Mouse (Mus musculus) forebrain, embryonic 12.5 days (tissue): ENCODE data around the gene H2al1m. TPM values are rescaled to one million over a fixed set of nuclear protein-coding genes. Genes with fewer than 3 reads are reported as not detected.
A peak's percentile ranks its signal among the peaks of the same experiment; 100 is the strongest.
"Not testable (repeated sequence)": the region's sequence is repeated elsewhere in the genome, so short reads cannot be mapped to it uniquely, and the experiment has no call there.

Experiments
- ATAC-seq: fragments of 200-750 bp; cut with Nextera tagmentation; 2 replicates; pipeline ENCODE4 v1.8.0; 2017; ENCODE audit warnings: moderate TSS enrichment; ENCODE audit not compliant: low FRiP score
- H3K27ac ChIP-seq: fragments of 300-500 bp; sonication (generic); 2 replicates; pipeline ENCODE4 v1.5.1; 2016; ENCODE audit warnings: mild to moderate bottlenecking
- H3K27me3 ChIP-seq: fragments of 300-500 bp; sonication (generic); 2 replicates; pipeline ENCODE4 v1.6.1; 2016; ENCODE audit warnings: mild to moderate bottlenecking
- H3K36me3 ChIP-seq: fragments of 300-500 bp; sonication (generic); replicated peaks from 2 replicates; pipeline ENCODE4 v1.6.1; 2016; ENCODE audit warnings: mild to moderate bottlenecking
- H3K4me1 ChIP-seq: fragments of 300-500 bp; sonication (generic); 2 replicates; pipeline ENCODE4 v1.6.1; 2016
- H3K4me2 ChIP-seq: fragments of 300-500 bp; sonication (generic); 2 replicates; pipeline ENCODE4 v1.6.1; 2016; ENCODE audit warnings: mild to moderate bottlenecking, moderate library complexity
- H3K4me3 ChIP-seq: fragments of 300-500 bp; sonication (generic); replicated peaks from 2 replicates; pipeline ENCODE4 v1.5.1; 2016; ENCODE audit warnings: mild to moderate bottlenecking
- H3K9ac ChIP-seq: fragments of 300-500 bp; sonication (generic); 2 replicates; pipeline ENCODE4 v1.6.1; 2016; ENCODE audit warnings: mild to moderate bottlenecking
- H3K9me3 ChIP-seq: fragments of 300-500 bp; sonication (generic); 2 replicates; pipeline ENCODE4 v1.6.1; 2016
- WGBS: fragments of 180-500 bp; shearing (Covaris S2); methylation state at CpG from one replicate; pipeline ENCODE4 v1.1.7; 2016; 5-methylcytosine and 5-hydroxymethylcytosine counted together
- polyA plus RNA-seq: library from polyadenylated mRNA; unstranded; fragments of >200 nt; fragmentation: Nextera tagmentation; extraction: Ambion mirVana; gene quantifications from 2 replicates; pipeline ENCODE4 v1.2.1, GENCODE M21; 2016

The H2al1m gene
- polyA plus RNA-seq, 1 experiment from 2014 or later, result not detected

DNA sequence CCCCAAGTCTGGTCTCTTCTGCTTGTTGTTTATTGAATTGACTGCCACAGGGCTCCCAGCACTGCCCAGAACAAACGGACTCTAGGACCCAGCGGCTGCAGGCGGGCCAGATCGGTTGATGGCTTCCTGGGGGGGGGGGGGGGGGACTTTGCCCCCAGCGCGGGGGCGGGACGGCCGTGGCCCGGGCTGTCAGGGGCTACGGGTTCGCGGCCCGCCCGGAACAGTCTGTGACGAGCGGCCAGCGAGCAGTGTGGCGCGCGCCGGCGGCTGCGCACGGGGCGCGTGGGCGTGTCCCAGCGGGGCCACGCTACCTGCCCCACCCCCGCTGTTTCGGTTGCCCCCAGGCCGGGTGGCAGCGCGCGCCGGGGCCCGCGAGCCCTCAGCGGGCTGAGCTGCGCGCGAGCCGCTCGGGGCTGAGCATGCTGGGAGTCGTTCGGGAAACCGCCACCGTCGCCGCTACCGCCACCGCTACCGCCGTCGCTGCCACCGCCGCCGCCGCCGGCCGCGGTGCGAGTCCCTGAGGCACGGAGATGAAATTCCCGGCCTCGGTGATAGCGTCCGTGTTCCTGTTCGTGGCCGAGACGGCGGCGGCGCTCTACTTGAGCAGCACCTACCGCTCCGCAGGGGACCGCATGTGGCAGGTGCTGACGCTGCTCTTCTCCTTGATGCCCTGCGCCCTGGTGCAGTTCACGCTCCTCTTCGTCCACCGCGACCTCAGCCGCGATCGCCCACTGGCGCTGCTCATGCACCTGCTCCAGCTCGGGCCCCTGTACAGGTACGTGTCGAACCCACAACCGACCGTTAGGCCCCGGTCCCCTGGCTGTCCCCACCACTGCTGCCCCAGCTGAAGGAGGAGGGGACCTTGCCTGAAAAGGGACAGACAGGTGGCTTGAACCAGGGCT is 10.9 kb upstream of the H2al1m start, which contains the start of gene Xk:
Gene Xk, plus strand, starts transcription at position 297 of the 902 bp plus-strand sequence.
- H3K4me2 ChIP-seq, result peak within 1 kb of the TSS; percentile 54
- no peaks in the 10 kb centered on the region for H3K27me3 ChIP-seq
- H3K36me3 ChIP-seq, result no peaks in the 10 kb centered on the region
- ATAC-seq, result peak; percentile 90
- H3K27ac ChIP-seq, result no peak within 1 kb of the TSS
- H3K9ac ChIP-seq, result peak within 1 kb of the TSS; percentile 61
- WGBS, result 12% methylated on average over 40 of the region's 94 CpGs
- no peaks in the 10 kb centered on the region for H3K4me1 ChIP-seq
- H3K9me3 ChIP-seq, result no peaks in the 10 kb centered on the region
- peak within 1 kb of the TSS; percentile 57 for H3K4me3 ChIP-seq

DNA sequence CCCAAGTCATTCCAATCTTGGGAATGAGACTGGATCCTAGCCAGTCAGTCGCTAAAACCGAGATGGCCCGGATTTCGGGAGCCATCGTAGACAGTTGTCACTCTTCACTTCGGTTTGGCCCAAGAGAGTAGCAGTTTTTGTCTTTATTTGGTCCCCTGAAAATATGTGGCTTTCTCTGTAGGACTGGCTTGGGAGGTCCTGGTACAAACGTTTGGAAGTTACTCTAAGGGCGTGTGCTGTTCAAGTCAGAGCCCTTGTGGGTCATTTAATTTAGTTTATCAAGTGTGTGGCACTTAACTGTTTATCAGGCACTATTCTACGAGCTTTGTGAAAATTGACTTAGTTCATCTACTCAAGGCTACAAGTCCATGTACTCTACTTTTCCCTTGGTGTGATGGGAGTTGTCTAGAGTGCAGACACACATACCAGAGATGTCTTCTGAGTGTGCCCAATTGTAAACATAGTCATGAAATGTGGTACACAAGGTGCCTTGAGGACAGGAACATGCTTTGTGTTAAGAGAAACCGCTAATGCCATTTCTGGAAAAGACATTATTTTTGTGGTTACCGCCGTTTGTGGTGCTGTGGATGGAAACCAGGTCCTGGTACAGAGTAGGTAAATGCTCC is 10.1 kb upstream of the H2al1m start:
- Histone ChIP-seq H3K4me3 (peak overlapping the region; percentile 57), H3K4me1 (no peaks in the 10 kb centered on the region), H3K9me3 (no peaks in the 10 kb centered on the region), H3K4me2 (peak overlapping the region; percentile 54), H3K9ac (peak overlapping the region; percentile 61; the same call in 1 of the 2 replicates), H3K27me3 (no peaks in the 10 kb centered on the region), H3K36me3 (no peaks in the 10 kb centered on the region), H3K27ac (no peak overlapping the region)
- 47% methylated on average over 12 of the region's 12 CpGs for WGBS
- ATAC-seq, result no peak

DNA sequence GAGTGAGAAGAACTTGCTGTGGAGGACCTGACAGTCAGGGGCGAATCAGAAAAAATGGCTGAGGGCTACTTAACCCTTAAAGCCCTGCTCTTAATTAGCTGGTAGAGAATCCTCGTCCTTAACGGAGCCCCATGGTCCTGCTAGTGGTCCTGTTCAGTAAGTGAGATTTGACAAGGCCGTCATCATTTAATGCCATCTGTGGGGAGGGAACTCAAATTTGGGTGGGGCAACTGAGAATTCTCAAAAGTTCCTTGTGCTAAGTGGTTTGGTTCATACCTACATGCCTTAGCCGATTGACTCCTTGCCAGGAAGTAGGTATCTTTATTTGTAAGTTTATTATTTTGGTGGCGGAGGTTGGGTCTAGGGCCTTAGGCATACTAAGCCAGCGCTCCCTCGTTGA is 9.2 kb upstream of the H2al1m start:
- Histone ChIP-seq H3K9ac (no peak overlapping the region), H3K27me3 (no peaks in the 10 kb centered on the region), H3K4me1 (no peaks in the 10 kb centered on the region), H3K4me3 (no peak overlapping the region), H3K9me3 (no peaks in the 10 kb centered on the region), H3K27ac (no peak overlapping the region), H3K4me2 (no peak overlapping the region), H3K36me3 (no peaks in the 10 kb centered on the region)
- ATAC-seq, result no peak
- 71% methylated on average over 8 of the region's 8 CpGs for WGBS

DNA sequence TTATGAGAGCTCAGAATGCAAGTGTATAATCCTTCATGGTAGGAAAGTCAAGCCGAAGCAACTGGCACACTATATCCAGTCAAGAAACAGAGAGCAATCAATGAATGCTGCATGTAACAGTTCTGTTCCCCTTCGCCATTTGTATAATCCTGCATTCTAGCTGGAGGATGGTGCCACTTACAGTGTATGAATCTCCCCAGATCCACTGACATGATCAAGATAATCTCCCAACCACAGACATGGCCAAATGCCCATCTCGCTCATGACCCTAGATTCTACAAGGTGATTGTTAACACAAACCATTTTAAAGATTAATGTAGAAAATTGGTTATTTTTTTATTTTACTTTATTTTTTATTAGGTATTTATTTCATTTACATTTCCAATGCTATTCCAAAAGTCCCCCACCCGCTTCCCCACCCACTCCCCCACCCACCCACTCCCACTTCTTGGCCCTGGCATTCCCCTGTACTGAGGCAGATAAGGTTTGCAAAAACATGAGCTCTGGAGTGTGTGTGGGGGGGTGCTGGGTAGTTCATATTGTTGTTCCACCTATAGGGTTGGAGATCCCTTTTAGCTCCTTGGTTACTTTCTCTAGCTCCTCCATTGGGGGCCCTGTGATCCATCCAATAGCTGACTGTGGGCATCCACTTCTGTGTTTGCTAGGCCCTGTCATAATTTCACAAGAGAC is 9.7 kb downstream of the H2al1m start:
- H3K9ac ChIP-seq, H3K27me3 ChIP-seq, H3K27ac ChIP-seq, H3K4me3 ChIP-seq, H3K9me3 ChIP-seq, H3K36me3 ChIP-seq, ATAC-seq, H3K4me1 ChIP-seq, H3K4me2 ChIP-seq: not testable (repeated sequence)
- 82% methylated on average over 4 of the region's 4 CpGs for WGBS

DNA sequence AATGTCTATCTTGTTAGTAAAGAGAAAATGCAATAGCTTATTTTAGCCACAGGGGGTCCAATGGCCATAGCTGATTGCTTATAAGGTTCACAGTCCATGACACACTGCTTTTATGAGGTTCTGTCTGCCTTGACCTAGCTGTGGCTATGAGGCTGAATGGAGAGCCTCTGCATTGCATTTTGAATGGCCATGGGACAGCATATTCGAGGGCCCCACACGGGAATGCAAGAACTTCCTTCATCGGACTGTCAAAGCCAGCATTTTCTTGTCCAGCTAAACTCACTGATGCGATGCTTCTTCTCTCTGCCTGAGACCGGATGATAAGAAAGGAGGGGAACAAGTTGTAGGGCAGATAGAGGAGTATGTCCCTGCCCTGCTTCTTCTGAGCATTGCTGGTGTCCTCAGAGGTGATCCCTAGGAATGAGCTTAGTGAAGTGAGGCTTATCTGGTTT is 14.9 kb downstream of the H2al1m start:
- 80% methylated on average over 5 of the region's 5 CpGs for WGBS

DNA sequence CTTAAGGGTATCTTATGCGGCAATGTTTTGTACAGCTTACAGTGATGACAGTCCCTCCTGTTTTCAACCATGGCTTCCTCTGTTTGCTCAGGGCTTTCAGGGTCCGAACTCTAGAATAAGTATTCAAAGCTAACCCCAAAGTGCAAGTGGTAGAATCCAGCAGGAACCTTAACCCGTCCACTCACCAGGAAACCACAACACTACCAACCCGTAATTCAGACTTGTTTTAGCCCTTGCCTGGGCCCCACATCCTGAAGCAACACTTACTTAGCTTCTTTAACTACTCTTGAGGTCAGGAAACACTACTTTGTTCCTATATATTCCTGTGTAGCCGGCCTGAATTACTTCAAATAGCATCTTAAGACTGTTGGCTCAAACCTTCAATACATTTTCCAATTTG is 19.2 kb downstream of the H2al1m start:
- ATAC-seq, result no peak
- no peaks in the 10 kb centered on the region for H3K9me3 ChIP-seq
- 86% methylated on average over 5 of the region's 5 CpGs for WGBS
- no peak overlapping the region for H3K27ac ChIP-seq
- H3K4me1 ChIP-seq, result no peaks in the 10 kb centered on the region
- no peak overlapping the region for H3K4me3 ChIP-seq
- no peak overlapping the region for H3K4me2 ChIP-seq
- no peaks in the 10 kb centered on the region for H3K36me3 ChIP-seq
- no peak overlapping the region for H3K9ac ChIP-seq
- no peaks in the 10 kb centered on the region for H3K27me3 ChIP-seq

More for the DNA sequence above, 14.9 kb downstream of the H2al1m start:
- no peak overlapping the region for H3K27ac ChIP-seq
- H3K4me1 ChIP-seq, result no peaks in the 10 kb centered on the region
- no peak overlapping the region for H3K4me2 ChIP-seq
- no peaks in the 10 kb centered on the region for H3K36me3 ChIP-seq
- no peaks in the 10 kb centered on the region for H3K9me3 ChIP-seq
- no peak for ATAC-seq
- H3K4me3 ChIP-seq, result no peak overlapping the region
- no peaks in the 10 kb centered on the region for H3K27me3 ChIP-seq
- H3K9ac ChIP-seq, result no peak overlapping the region

DNA sequence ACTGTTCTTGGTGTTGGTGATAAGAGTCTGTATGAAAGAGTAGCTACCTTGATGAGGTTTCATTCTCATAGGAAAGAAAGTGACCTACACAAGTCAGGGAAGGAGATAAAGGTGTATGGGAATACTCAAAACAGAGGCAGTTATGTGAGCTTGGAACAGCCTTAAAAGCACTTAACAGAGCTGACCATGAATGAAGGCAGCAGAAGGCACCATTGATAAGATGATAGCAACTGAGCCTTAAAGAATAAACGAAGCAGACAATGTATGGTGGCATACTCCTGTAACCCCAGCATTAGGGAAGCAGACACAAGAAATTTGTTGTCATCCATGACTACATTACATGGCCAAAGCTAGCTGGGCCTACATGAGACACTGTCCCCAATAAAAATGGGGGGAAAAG is 19.9 kb downstream of the H2al1m start:
- Histone ChIP-seq H3K4me2 (no peak overlapping the region), H3K9me3 (no peaks in the 10 kb centered on the region), H3K4me3 (no peak overlapping the region), H3K4me1 (no peaks in the 10 kb centered on the region), H3K9ac (no peak overlapping the region), H3K27ac (no peak overlapping the region), H3K36me3 (no peaks in the 10 kb centered on the region), H3K27me3 (no peaks in the 10 kb centered on the region)
- 67% methylated on average over 1 of the region's 1 CpGs for WGBS
- no peak for ATAC-seq

DNA sequence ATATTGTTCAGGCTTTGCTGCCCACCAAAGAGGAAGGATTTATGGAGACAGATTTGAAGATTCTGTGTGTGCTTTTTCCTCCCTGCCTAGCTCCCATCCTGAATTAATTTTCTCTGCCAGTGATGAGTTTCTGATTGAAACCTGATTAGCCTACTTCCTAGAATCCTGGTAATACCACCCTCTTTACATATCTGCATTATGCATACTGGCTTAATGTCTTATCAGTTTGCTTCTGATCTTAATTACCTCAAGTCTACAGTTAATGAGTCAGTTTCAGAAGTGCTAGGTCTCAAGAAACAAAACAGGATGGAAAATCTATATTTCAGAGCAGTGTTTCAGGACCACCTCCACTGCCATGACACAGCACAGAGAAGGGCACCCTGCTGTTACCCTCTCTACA is 32.9 kb downstream of the H2al1m start:
- ATAC-seq, H3K9ac ChIP-seq, H3K4me2 ChIP-seq, H3K36me3 ChIP-seq, H3K9me3 ChIP-seq, H3K27ac ChIP-seq, H3K4me3 ChIP-seq, H3K4me1 ChIP-seq, H3K27me3 ChIP-seq: not testable (repeated sequence)

DNA sequence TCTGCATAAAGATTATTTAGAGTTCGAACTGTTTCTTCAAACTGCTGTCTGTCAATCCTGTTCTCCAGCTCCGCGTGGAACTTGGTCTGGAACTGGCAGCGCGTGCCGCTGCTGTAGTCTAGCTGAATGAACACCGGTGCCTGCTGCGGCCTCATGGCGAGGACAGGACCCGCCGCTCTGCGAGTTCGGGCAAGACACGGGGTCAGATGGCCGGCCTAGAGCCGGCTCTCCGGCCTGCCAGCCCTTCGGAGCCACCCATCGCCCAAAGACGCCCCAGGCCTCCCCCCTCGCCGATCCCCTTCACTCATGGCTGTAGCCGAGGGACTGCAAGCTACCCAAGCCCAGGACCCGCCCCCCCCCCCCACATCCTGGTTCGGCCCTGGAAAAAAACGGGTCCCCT is 44.4 kb downstream of the H2al1m start:
- H3K27me3 ChIP-seq, H3K9ac ChIP-seq, H3K4me2 ChIP-seq, H3K9me3 ChIP-seq, H3K4me1 ChIP-seq, H3K36me3 ChIP-seq, H3K27ac ChIP-seq, ATAC-seq, H3K4me3 ChIP-seq: not testable (repeated sequence)
- 88% methylated on average over 26 of the region's 26 CpGs for WGBS

DNA sequence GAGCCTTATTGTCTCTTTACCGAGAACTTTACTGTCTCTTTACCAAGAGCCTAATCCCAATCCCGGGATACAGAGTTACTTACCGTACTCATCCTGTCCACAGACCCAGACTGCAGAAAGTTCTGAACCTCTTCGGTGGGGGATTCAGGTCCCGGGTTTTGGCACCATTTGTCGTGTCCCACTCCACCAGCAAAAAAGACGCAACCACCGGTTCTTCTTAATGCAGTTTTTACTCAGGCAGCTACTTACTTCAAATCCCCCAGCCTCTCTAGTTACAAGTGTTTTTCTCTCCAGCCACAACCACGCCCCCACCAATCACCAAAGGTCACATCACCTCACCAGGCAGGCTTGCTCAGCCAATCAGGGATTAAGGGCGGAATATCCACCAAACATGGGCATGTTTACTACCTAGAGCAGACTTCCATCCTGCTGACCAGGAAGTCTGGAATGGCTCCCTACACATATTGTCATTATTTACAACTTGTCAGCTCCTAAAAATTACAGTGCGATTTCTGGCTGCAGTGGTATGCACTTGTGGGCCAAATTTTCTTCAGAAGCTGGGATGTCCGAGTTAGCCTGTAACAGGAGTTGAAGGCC is 48.9 kb downstream of the H2al1m start:
- not testable (repeated sequence) for H3K4me3 ChIP-seq, H3K9ac ChIP-seq, H3K36me3 ChIP-seq, ATAC-seq, H3K4me2 ChIP-seq, H3K27ac ChIP-seq, H3K27me3 ChIP-seq, H3K9me3 ChIP-seq, H3K4me1 ChIP-seq
- 86% methylated on average over 12 of the region's 12 CpGs for WGBS

DNA sequence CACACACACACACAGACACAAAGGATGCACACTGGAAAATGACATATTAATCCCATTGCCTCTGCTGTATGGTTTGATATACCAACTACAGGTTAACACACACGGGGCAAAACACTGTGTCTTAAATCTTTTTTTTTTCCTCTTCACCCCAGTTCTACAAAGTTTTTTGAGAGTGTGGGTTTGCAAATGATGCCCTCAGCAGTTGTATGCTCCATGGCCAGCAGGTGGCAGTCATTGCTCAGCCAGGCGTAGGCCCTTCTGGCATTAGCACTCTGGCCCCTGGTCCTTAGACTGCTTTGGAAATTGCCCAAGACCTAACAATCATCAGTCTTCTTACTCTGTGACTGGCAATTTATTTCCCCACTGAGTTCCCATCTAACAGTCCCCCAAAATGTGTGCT is 49.5 kb downstream of the H2al1m start:
- not testable (repeated sequence) for H3K4me1 ChIP-seq, H3K27ac ChIP-seq, H3K36me3 ChIP-seq, ATAC-seq, H3K4me3 ChIP-seq, H3K27me3 ChIP-seq, H3K4me2 ChIP-seq, H3K9ac ChIP-seq, H3K9me3 ChIP-seq
- 47% methylated on average over 2 of the region's 2 CpGs for WGBS
